Mouse (Mus musculus): ENCODE results near the gene Gnaq.

- TF ChIP-seq CTCF (conservative IDR thresholded peaks at IDR 0.05 in 1 of 2, IDR thresholded peaks at IDR 0.05 in 1 of 2; ENCODE audit: low read depth in 2 of 2, low read length in 2 of 2) (no peak), TCF12 (IDR thresholded peaks at IDR 0.05; ENCODE audit: low read depth, low read length) (no peak), ELF1 (IDR thresholded peaks at IDR 0.05; ENCODE audit: low read depth, low read length) (no peak), MXI1 (IDR thresholded peaks at IDR 0.05; ENCODE audit: low read depth, low read length) (no peak), EP300 (IDR thresholded peaks at IDR 0.05; ENCODE audit: low read length) (no peak), MAX (IDR thresholded peaks at IDR 0.05; ENCODE audit: low read length) (no peak), KAT2A (IDR thresholded peaks at IDR 0.05; ENCODE audit: insufficient replicate concordance, low read length) (no peak), USF1 (IDR thresholded peaks at IDR 0.05; ENCODE audit: low read depth, low read length) (no peak), ZNF384 (IDR thresholded peaks at IDR 0.05; ENCODE audit: low read depth, low read length) (no peak), ZC3H11A (IDR thresholded peaks at IDR 0.05; ENCODE audit: low read depth, low read length) (no peak), POLR2A (IDR thresholded peaks at IDR 0.05; ENCODE audit: low read depth, low read length) (no peak), HCFC1 (IDR thresholded peaks at IDR 0.05; ENCODE audit: low read depth, low read length) (no peak)
Observed at GRCm38 (mm10) chr19:16254881-16255280, 122.2 kb downstream of the Gnaq start.

Measured in CH12.LX (cell line).